Comparison of ENCODE assay signal across 8 mouse cellular contexts in genomic region chr6:51580040-51580680, GRCm38 (mm10). TPM values are rescaled to one million over a fixed set of nuclear protein-coding genes. Genes with fewer than 3 reads are reported as not detected.
A peak's percentile ranks its signal among the peaks of the same experiment; 100 is the strongest.
DNase-seq lines count a peak whose midpoint lies in the region; ATAC-seq lines count a peak whose summit lies in the region.

No protein-coding gene starts in this region.

- no peak overlapping the region for H3K9ac ChIP-seq in heart, embryonic 15.5 days
- no peak overlapping the region for H3K9ac ChIP-seq in liver, embryonic 11.5 days (ENCODE audit: low read depth, low read length)
- H3K9ac ChIP-seq in stomach, embryonic 14.5 days (replicated peaks; ENCODE audit: low read depth, low read length): no peak overlapping the region

- H3K27ac ChIP-seq in heart, embryonic 15.5 days: no peak overlapping the region
- no peak overlapping the region for H3K27ac ChIP-seq in liver, embryonic 11.5 days (ENCODE audit: low read depth, low read length)
- H3K27ac ChIP-seq in stomach, embryonic 14.5 days (ENCODE audit: low read length): no peak overlapping the region

- H3K36me3 ChIP-seq in heart, embryonic 15.5 days: no peaks in the 10 kb centered on the region
- H3K36me3 ChIP-seq in liver, embryonic 11.5 days (ENCODE audit: control insufficient read depth, insufficient read depth, low read length): peaks cover 2% of the 10 kb centered on the region; the same call in 1 of the 2 replicates
- H3K36me3 ChIP-seq in stomach, embryonic 14.5 days (ENCODE audit: control insufficient read depth, insufficient read depth, low read length): no peaks in the 10 kb centered on the region

- no peak overlapping the region for H3K4me2 ChIP-seq in heart, embryonic 15.5 days
- H3K4me2 ChIP-seq in liver, embryonic 11.5 days: no peak overlapping the region
- no peak overlapping the region for H3K4me2 ChIP-seq in stomach, embryonic 14.5 days (replicated peaks; ENCODE audit: low read depth, low read length)

- H3K4me1 ChIP-seq in heart, embryonic 15.5 days (replicated peaks): no peaks in the 10 kb centered on the region
- no peaks in the 10 kb centered on the region; the same call in 1 of the 2 replicates for H3K4me1 ChIP-seq in liver, embryonic 11.5 days (replicated peaks; ENCODE audit: control insufficient read depth, insufficient read depth, low read length)
- H3K4me1 ChIP-seq in stomach, embryonic 14.5 days (ENCODE audit: control insufficient read depth, insufficient read depth, low read length): no peaks in the 10 kb centered on the region

- no peaks in the 10 kb centered on the region for H3K9me3 ChIP-seq in heart, embryonic 15.5 days (replicated peaks)
- H3K9me3 ChIP-seq in liver, embryonic 11.5 days (ENCODE audit: control insufficient read depth, low read length): no peaks in the 10 kb centered on the region
- H3K9me3 ChIP-seq in stomach, embryonic 14.5 days (ENCODE audit: control insufficient read depth, low read depth, low read length): no peaks in the 10 kb centered on the region

- peak; percentile 96 for ATAC-seq in CD4-positive, CD25-positive, alpha-beta regulatory T cell, adult 4 months
- ATAC-seq in heart, embryonic 15.5 days (replicated peaks; ENCODE audit: insufficient number of reproducible peaks, insufficient read depth, low FRiP score, low read depth): peak; percentile 68; the same call in 1 of the 2 replicates
- ATAC-seq in liver, embryonic 11.5 days (replicated peaks; ENCODE audit: low FRiP score): peak; percentile 67
- peak; percentile 82; the same call in 1 of the 2 replicates for ATAC-seq in stomach, embryonic 14.5 days (ENCODE audit: insufficient number of reproducible peaks, insufficient read depth, low FRiP score, low read depth)

- H3K27me3 ChIP-seq in heart, embryonic 15.5 days: no peaks in the 10 kb centered on the region
- H3K27me3 ChIP-seq in liver, embryonic 11.5 days (replicated peaks; ENCODE audit: control insufficient read depth, insufficient read depth, low read length): no peaks in the 10 kb centered on the region
- H3K27me3 ChIP-seq in stomach, embryonic 14.5 days (ENCODE audit: control insufficient read depth, insufficient read depth, low read length): no peaks in the 10 kb centered on the region

- no peak overlapping the region for H3K4me3 ChIP-seq in heart, embryonic 15.5 days
- H3K4me3 ChIP-seq in liver, embryonic 11.5 days (ENCODE audit: low read depth, low read length): no peak overlapping the region
- H3K4me3 ChIP-seq in stomach, embryonic 14.5 days (ENCODE audit: low read depth, low read length): no peak overlapping the region

- 23% methylated on average over 18 of the region's 18 CpGs for WGBS in heart, embryonic 15.5 days
- 24% methylated on average over 18 of the region's 18 CpGs for WGBS in liver, embryonic 11.5 days
- 26% methylated on average over 18 of the region's 18 CpGs for WGBS in stomach, embryonic 14.5 days

- DNase-seq in brain, embryonic 18.5 days (ENCODE audit: low read depth, low spot score): peak; percentile 76
- peak; percentile 73 for DNase-seq in fibroblast of lung, adult 2 months (ENCODE audit: low read depth)
- peak; percentile 92 for DNase-seq in kidney, postnatal 10 days
- DNase-seq in liver, embryonic 11.5 days (ENCODE audit: low spot score): peak; percentile 82
- peak; percentile 91 for DNase-seq in neural tube, embryonic 10.5 days (ENCODE audit: extremely low spot score, low spot score)

RNA-seq across cellular contexts. Expression of gene Snx10, which starts 56.5 kb away (rescaled TPM):
- polyA plus RNA-seq in CD4-positive, CD25-positive, alpha-beta regulatory T cell, adult 4 months (2017; shearing (Covaris generic)): 10 to 100 TPM; 27.6 to 32.1 TPM
- 15.3 and 15.5 TPM in 2 replicates for polyA plus RNA-seq in heart, embryonic 15.5 days (2015; fragmentation: Nextera tagmentation; extraction: Ambion mirVana)
- 8.5 and 11.1 TPM in 2 replicates for polyA plus RNA-seq in liver, embryonic 11.5 days (2014; fragmentation: Nextera tagmentation; extraction: Ambion mirVana)
- polyA plus RNA-seq in stomach, embryonic 14.5 days (2014; fragmentation: Nextera tagmentation; extraction: Ambion mirVana): 17.6 and 20.0 TPM in 2 replicates
